Mouse (Mus musculus): ENCODE data around the gene Anp32a. TPM values are rescaled to one million over a fixed set of nuclear protein-coding genes. Genes with fewer than 3 reads are reported as not detected.
A peak's percentile ranks its signal among the peaks of the same experiment; 100 is the strongest.

The Anp32a gene
- total RNA-seq, 1 experiment, result 96.0 TPM

GRCm38 (mm10) chr9:62335396-62335795 lies 5.7 kb upstream of the Anp32a start:
- Histone ChIP-seq H3K4me3 (ENCODE audit: insufficient read depth in 1 of 2, low read depth in 1 of 2, low read length in 2 of 2, poor library complexity in 1 of 2, severe bottlenecking in 1 of 2) (no peak overlapping the region), H3K27ac (ENCODE audit: insufficient read depth, low read depth, low read length, poor library complexity, severe bottlenecking) (no peak overlapping the region), H3K9ac (ENCODE audit: insufficient read depth, low read depth, low read length, poor library complexity, severe bottlenecking) (no peak overlapping the region), H3K36me3 (ENCODE audit: control insufficient read depth, insufficient read depth, low read length, poor library complexity, severe bottlenecking) (no peaks in the 10 kb centered on the region), H3K4me1 (ENCODE audit: control insufficient read depth in 2 of 2, insufficient read depth in 2 of 2, low read length in 2 of 2, poor library complexity in 1 of 2) (peaks cover 3 to 4% of the 10 kb centered on the region in 2 experiments; a peak in 3 of 4 replicates), H3K9me3 (ENCODE audit: control insufficient read depth, insufficient read depth, low read depth, low read length) (no peaks in the 10 kb centered on the region)
- no peak for TF ChIP-seq ZNF384 (IDR thresholded peaks at IDR 0.05; ENCODE audit: low read depth, low read length)
- TF ChIP-seq CHD2 (IDR thresholded peaks at IDR 0.05; ENCODE audit: low read depth, low read length), result no peak
- TF ChIP-seq ZC3H11A (IDR thresholded peaks at IDR 0.05; ENCODE audit: borderline replicate concordance, low read depth, low read length), result no peak
- TF ChIP-seq MAFK (IDR thresholded peaks at IDR 0.05; ENCODE audit: insufficient read depth, low read depth, low read length), result no peak
- TF ChIP-seq HCFC1 (IDR thresholded peaks at IDR 0.05; ENCODE audit: borderline replicate concordance, insufficient read depth, low read length), result no peak
- in situ Hi-C loops (cut with MboI; ENCODE audit: low sequenced_read_pairs in 2 of 2, unreplicated experiment in 2 of 2), result no loop called here
- DNase-seq (ENCODE audit: low read depth, low spot score), result no peak

- peaks cover 3 to 4% of the 10 kb centered on the region in 2 experiments; a peak in 3 of 4 replicates for H3K4me1 ChIP-seq (ENCODE audit: control insufficient read depth in 2 of 2, insufficient read depth in 2 of 2, low read length in 2 of 2, poor library complexity in 1 of 2)
- H3K36me3 ChIP-seq (ENCODE audit: control insufficient read depth, insufficient read depth, low read length, poor library complexity, severe bottlenecking), result no peaks in the 10 kb centered on the region
- in situ Hi-C loops (cut with MboI; ENCODE audit: low sequenced_read_pairs in 2 of 2, unreplicated experiment in 2 of 2), result no loop called here
- peak overlapping the region; percentile 54; the same call in 1 of the 2 replicates for H3K27ac ChIP-seq (ENCODE audit: insufficient read depth, low read depth, low read length, poor library complexity, severe bottlenecking)
- no peak overlapping the region for H3K9ac ChIP-seq (ENCODE audit: insufficient read depth, low read depth, low read length, poor library complexity, severe bottlenecking)
- no peak for DNase-seq (ENCODE audit: low read depth, low spot score)
- TF ChIP-seq HCFC1 (IDR thresholded peaks at IDR 0.05; ENCODE audit: borderline replicate concordance, insufficient read depth, low read length) (no peak), MAFK (IDR thresholded peaks at IDR 0.05; ENCODE audit: insufficient read depth, low read depth, low read length) (no peak), ZNF384 (IDR thresholded peaks at IDR 0.05; ENCODE audit: low read depth, low read length) (0 out of 2 replicates have a peak, but pooled peaks have one; percentile 9), ZC3H11A (IDR thresholded peaks at IDR 0.05; ENCODE audit: borderline replicate concordance, low read depth, low read length) (no peak)
- H3K9me3 ChIP-seq (ENCODE audit: control insufficient read depth, insufficient read depth, low read depth, low read length), result no peaks in the 10 kb centered on the region
- no peak overlapping the region for H3K4me3 ChIP-seq (ENCODE audit: insufficient read depth in 1 of 2, low read depth in 1 of 2, low read length in 2 of 2, poor library complexity in 1 of 2, severe bottlenecking in 1 of 2)
Measured at GRCm38 (mm10) chr9:62337924-62338635, 3.0 kb upstream of the Anp32a start.

GRCm38 (mm10) chr9:62338636-62339191 lies 2.4 kb upstream of the Anp32a start:
- Histone ChIP-seq H3K27ac (ENCODE audit: insufficient read depth, low read depth, low read length, poor library complexity, severe bottlenecking) (peak overlapping the region; percentile 54; the same call in 1 of the 2 replicates), H3K36me3 (ENCODE audit: control insufficient read depth, insufficient read depth, low read length, poor library complexity, severe bottlenecking) (no peaks in the 10 kb centered on the region), H3K9ac (ENCODE audit: insufficient read depth, low read depth, low read length, poor library complexity, severe bottlenecking) (no peak overlapping the region), H3K4me3 (ENCODE audit: insufficient read depth in 1 of 2, low read depth in 1 of 2, low read length in 2 of 2, poor library complexity in 1 of 2, severe bottlenecking in 1 of 2) (peak overlapping the region in 1 of 2 experiments; percentile 7; a peak in 1 of 4 replicates), H3K4me1 (ENCODE audit: control insufficient read depth in 2 of 2, insufficient read depth in 2 of 2, low read length in 2 of 2, poor library complexity in 1 of 2) (peaks cover 3 to 4% of the 10 kb centered on the region in 2 experiments; a peak in 3 of 4 replicates), H3K9me3 (ENCODE audit: control insufficient read depth, insufficient read depth, low read depth, low read length) (no peaks in the 10 kb centered on the region)
- in situ Hi-C loops (cut with MboI; ENCODE audit: low sequenced_read_pairs in 2 of 2, unreplicated experiment in 2 of 2), result no loop called here
- no peak for DNase-seq (ENCODE audit: low read depth, low spot score)
- TF ChIP-seq ZNF384 (IDR thresholded peaks at IDR 0.05; ENCODE audit: low read depth, low read length) (0 out of 2 replicates have a peak, but pooled peaks have one; percentile 20), HCFC1 (IDR thresholded peaks at IDR 0.05; ENCODE audit: borderline replicate concordance, insufficient read depth, low read length) (no peak), CHD2 (IDR thresholded peaks at IDR 0.05; ENCODE audit: low read depth, low read length) (no peak), MAFK (IDR thresholded peaks at IDR 0.05; ENCODE audit: insufficient read depth, low read depth, low read length) (no peak)

- H3K4me3 ChIP-seq (ENCODE audit: insufficient read depth in 1 of 2, low read depth in 1 of 2, low read length in 2 of 2, poor library complexity in 1 of 2, severe bottlenecking in 1 of 2), result peak overlapping the region; percentile 78 to 99
- in situ Hi-C loops (cut with MboI; ENCODE audit: low sequenced_read_pairs in 2 of 2, unreplicated experiment in 2 of 2), result no loop called here
- peak overlapping the region; percentile 86 for H3K9ac ChIP-seq (ENCODE audit: insufficient read depth, low read depth, low read length, poor library complexity, severe bottlenecking)
- no peaks in the 10 kb centered on the region for H3K9me3 ChIP-seq (ENCODE audit: control insufficient read depth, insufficient read depth, low read depth, low read length)
- no peak for DNase-seq (ENCODE audit: low read depth, low spot score)
- no peak overlapping the region for H3K27ac ChIP-seq (ENCODE audit: insufficient read depth, low read depth, low read length, poor library complexity, severe bottlenecking)
- no peak for TF ChIP-seq HCFC1 (IDR thresholded peaks at IDR 0.05; ENCODE audit: borderline replicate concordance, insufficient read depth, low read length)
- TF ChIP-seq CHD2 (IDR thresholded peaks at IDR 0.05; ENCODE audit: low read depth, low read length), result no peak
- TF ChIP-seq MAFK (IDR thresholded peaks at IDR 0.05; ENCODE audit: insufficient read depth, low read depth, low read length), result no peak
- no peak for TF ChIP-seq ZNF384 (IDR thresholded peaks at IDR 0.05; ENCODE audit: low read depth, low read length)
- no peak for TF ChIP-seq ZC3H11A (IDR thresholded peaks at IDR 0.05; ENCODE audit: borderline replicate concordance, low read depth, low read length)
- H3K36me3 ChIP-seq (ENCODE audit: control insufficient read depth, insufficient read depth, low read length, poor library complexity, severe bottlenecking), result no peaks in the 10 kb centered on the region
- peaks cover 3 to 4% of the 10 kb centered on the region in 2 experiments; a peak in 3 of 4 replicates for H3K4me1 ChIP-seq (ENCODE audit: control insufficient read depth in 2 of 2, insufficient read depth in 2 of 2, low read length in 2 of 2, poor library complexity in 1 of 2)
Measured at GRCm38 (mm10) chr9:62340301-62341122, 581 bp upstream of the Anp32a start.

Data from ES-E14 (cell line).